Mouse (Mus musculus) intestine, embryonic 14.5 days (tissue): ENCODE measurements around the gene Sdr39u1. TPM values are rescaled to one million over a fixed set of nuclear protein-coding genes. Genes with fewer than 3 reads are reported as not detected.
A peak's percentile ranks its signal among the peaks of the same experiment; 100 is the strongest.

Experiments
- ATAC-seq: fragments of 200-750 bp; cut with Nextera tagmentation; replicated peaks from 2 replicates; pipeline ENCODE4 v1.8.0; 2017; ENCODE audit warnings: low read depth, moderate number of reproducible peaks, moderate TSS enrichment, moderate library complexity; ENCODE audit not compliant: low FRiP score, low TSS enrichment
- DNase-seq: peaks from one replicate; pipeline ENCODE4 v3.0.0-alpha.2; 2018; ENCODE audit warnings: low spot score
- H3K27ac ChIP-seq: fragments of 300-500 bp; sonication (generic); 2 replicates; pipeline ENCODE4 v1.5.1; 2014; ENCODE audit warnings: low read depth, mild to moderate bottlenecking, control low read depth
- H3K27me3 ChIP-seq: fragments of 300-500 bp; sonication (generic); replicated peaks from 2 replicates; pipeline ENCODE4 v1.6.1; 2014; ENCODE audit warnings: low read length, control low read depth; ENCODE audit not compliant: control insufficient read depth, insufficient read depth
- H3K36me3 ChIP-seq: fragments of 300-500 bp; sonication (generic); 2 replicates; pipeline ENCODE4 v1.6.1; 2014; ENCODE audit warnings: low read length, control low read depth; ENCODE audit not compliant: control insufficient read depth, insufficient read depth
- H3K4me1 ChIP-seq: fragments of 300-500 bp; sonication (generic); replicated peaks from 2 replicates; pipeline ENCODE4 v1.6.1; 2014; ENCODE audit warnings: low read length, control low read depth, mixed read lengths; ENCODE audit not compliant: control insufficient read depth, insufficient read depth
- H3K4me2 ChIP-seq: fragments of 300-500 bp; sonication (generic); 2 replicates; pipeline ENCODE4 v1.6.1; 2014; ENCODE audit warnings: low read length
- H3K4me3 ChIP-seq: fragments of 300-500 bp; sonication (generic); 2 replicates; pipeline ENCODE4 v1.5.1; 2014; ENCODE audit warnings: low read depth, low read length, control low read depth, mixed read lengths
- H3K9ac ChIP-seq: fragments of 300-500 bp; sonication (generic); 2 replicates; pipeline ENCODE4 v1.6.1; 2014; ENCODE audit warnings: mild to moderate bottlenecking, low read length
- H3K9me3 ChIP-seq: fragments of 300-500 bp; sonication (generic); 2 replicates; pipeline ENCODE4 v1.6.1; 2016; ENCODE audit warnings: low read length, control low read depth; ENCODE audit not compliant: control insufficient read depth
- WGBS: fragments of 180-500 bp; shearing (Covaris S2); extraction: QIAGEN DNeasy Blood & Tissue Kit; methylation state at CpG from one replicate; pipeline ENCODE4 v1.1.7; 2014; 5-methylcytosine and 5-hydroxymethylcytosine counted together
- polyA plus RNA-seq: library from polyadenylated mRNA; unstranded; fragments of >200 nt; fragmentation: Nextera tagmentation; extraction: Ambion mirVana; gene quantifications from 2 replicates; pipeline ENCODE4 v1.2.1, GENCODE M21; 2014

The Sdr39u1 gene
- polyA plus RNA-seq: 66.2 and 70.4 TPM in 2 replicates

DNA sequence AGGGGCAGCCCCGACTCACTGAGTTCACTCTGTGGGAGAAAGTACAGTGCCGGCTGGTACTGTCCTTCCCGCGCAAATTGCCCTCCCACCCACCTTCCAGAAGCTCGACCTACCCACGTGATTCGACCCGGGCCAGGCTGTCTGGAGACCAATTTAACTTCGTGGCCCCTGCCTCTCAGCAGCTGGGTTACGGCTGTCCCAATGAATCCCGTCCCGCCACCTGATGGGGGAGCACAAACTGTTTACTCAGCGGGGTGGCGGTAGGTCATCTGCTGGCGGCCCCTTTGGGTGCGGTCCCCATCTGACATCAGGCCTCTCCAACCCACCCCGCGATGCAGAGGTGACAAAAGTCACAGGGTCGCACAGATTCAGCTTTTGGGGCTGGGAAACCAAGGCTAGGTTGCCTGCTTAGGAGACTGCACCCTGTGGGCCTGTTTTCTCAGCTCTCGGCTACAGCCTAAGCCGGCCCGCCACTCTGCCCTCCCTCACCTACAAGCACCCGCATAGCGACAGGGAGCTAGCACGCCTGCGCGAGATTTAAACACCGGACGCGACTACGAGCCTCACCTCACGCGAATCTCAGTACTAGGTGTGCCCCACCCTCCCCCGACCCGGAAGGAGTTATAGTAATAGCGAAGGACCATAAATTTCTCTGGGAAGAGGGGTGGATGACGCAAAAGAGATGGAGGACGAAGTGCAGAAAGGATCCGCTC, at the start of gene Sdr39u1:
Gene Sdr39u1, minus strand, starts transcription at position 593 of the 713 bp plus-strand sequence.
- H3K27ac ChIP-seq: peak within 1 kb of the TSS; percentile 79
- H3K27me3 ChIP-seq: no peaks in the 10 kb centered on the region
- peak within 1 kb of the TSS; percentile 61 for H3K9ac ChIP-seq
- DNase-seq (no peak), ATAC-seq (peak; percentile 91)
- under 1% methylated on average over 39 of the region's 39 CpGs for WGBS
- peaks cover 40% of the 10 kb centered on the region for H3K36me3 ChIP-seq
- peak within 1 kb of the TSS; percentile 47 for H3K4me3 ChIP-seq
- H3K4me2 ChIP-seq: peak within 1 kb of the TSS; percentile 95
- H3K9me3 ChIP-seq: no peaks in the 10 kb centered on the region
- H3K4me1 ChIP-seq: peaks cover 9% of the 10 kb centered on the region

DNA sequence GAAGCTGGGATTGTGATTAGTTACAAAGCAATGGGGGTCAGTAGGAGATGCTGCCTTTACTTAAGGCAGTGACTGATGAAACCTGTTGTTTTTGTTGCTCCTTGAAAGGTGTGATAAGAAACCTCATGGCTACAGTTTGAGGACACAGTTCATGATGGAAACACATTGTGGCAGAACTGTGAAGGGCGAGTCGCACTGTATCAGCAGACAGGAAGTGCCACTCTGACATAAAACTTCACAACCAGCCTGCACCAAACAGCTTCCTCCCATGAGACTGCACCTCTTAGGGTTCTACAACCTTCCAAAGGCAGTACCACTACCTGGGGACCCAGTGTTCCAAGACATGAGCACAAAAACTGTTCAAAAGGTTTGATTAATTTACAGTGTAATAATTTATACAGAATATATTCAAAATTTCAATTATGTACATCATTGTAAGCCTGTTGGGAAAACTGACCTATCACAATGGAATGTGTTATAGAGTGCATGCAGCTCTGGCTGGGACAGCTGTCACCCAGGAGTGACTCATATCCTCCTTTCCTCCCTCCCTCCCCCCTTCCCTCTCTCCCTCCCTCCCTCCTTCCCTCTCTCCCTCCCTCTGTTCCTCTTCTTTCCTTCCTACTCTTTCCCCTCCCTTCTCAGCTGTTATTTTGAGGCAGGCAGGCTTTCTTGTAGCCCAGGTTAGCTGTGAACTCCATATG, 46.3 kb upstream of the Sdr39u1 start:
- DNase-seq: no peak
- no peak for ATAC-seq
- Histone ChIP-seq H3K27ac (no peak overlapping the region), H3K4me2 (no peak overlapping the region), H3K27me3 (no peaks in the 10 kb centered on the region), H3K9ac (no peak overlapping the region), H3K4me1 (0 out of 2 replicates have a peak, but pooled peaks cover 3% of the 10 kb centered on the region), H3K4me3 (no peak overlapping the region), H3K36me3 (no peaks in the 10 kb centered on the region), H3K9me3 (no peaks in the 10 kb centered on the region)
- WGBS: 68% methylated on average over 2 of the region's 2 CpGs

DNA sequence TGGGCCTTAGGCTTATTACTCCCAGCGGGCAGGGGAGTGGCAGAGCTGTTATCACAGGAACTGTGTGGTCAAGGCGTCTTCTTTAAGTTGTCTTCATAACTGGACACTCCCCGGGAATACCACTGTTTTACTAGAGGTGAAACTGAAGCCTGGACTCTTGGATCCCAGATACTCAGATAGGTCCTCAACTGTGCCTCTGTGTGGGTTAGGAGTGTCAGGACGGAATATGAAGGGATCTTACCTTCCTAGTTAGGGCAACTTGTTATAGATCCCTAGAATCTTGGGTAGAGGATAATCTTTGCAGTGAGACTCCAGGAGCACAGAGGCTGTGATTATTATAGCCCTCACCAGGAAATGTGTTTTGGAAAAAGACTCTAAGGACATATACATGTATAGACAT, 44.5 kb upstream of the Sdr39u1 start, which contains the start of gene Cma1:
Gene Cma1, minus strand, starts transcription at position 101 of the 400 bp plus-strand sequence.
- Histone ChIP-seq H3K9me3 (no peaks in the 10 kb centered on the region), H3K4me1 (0 out of 2 replicates have a peak, but pooled peaks cover 3% of the 10 kb centered on the region), H3K27me3 (no peaks in the 10 kb centered on the region), H3K27ac (no peak within 1 kb of the TSS), H3K36me3 (no peaks in the 10 kb centered on the region), H3K4me3 (no peak within 1 kb of the TSS), H3K4me2 (no peak within 1 kb of the TSS), H3K9ac (no peak within 1 kb of the TSS)
- 80% methylated on average over 4 of the region's 4 CpGs for WGBS
- no peak for DNase-seq
- no peak for ATAC-seq

DNA sequence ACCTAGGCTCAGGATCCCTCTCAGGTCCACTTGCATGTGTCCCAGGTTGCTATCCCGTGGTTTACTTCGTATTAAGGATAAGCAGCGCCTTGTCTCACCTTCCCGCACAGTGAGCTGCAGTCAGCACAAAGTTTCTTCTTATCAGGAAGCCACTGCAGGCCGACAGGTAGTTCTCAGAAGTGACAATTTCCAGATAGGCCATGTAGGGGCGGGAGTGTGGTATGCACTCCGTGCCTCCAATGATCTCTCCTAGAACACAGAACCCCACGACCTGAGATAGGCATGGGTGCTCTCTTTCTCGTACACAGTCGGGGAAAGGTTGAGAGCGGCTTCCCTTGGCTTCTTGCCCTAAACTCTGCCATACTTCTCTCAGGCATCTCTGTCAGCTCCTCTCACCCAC, 43.5 kb upstream of the Sdr39u1 start:
- WGBS: 67% methylated on average over 11 of the region's 11 CpGs
- H3K9me3 ChIP-seq: no peaks in the 10 kb centered on the region

GRCm38 (mm10) chr14:55940070-55940800, 40.1 kb upstream of the Sdr39u1 start:
- no peaks in the 10 kb centered on the region for H3K9me3 ChIP-seq
- no peak for DNase-seq
- ATAC-seq: no peak
- no peak overlapping the region for H3K4me2 ChIP-seq
- WGBS: 26% methylated on average over 7 of the region's 7 CpGs
- no peak overlapping the region for H3K4me3 ChIP-seq
- no peaks in the 10 kb centered on the region for H3K4me1 ChIP-seq
- H3K9ac ChIP-seq: no peak overlapping the region
- H3K27ac ChIP-seq: no peak overlapping the region
- H3K36me3 ChIP-seq: no peaks in the 10 kb centered on the region
- H3K27me3 ChIP-seq: no peaks in the 10 kb centered on the region

More for the DNA sequence above, 43.5 kb upstream of the Sdr39u1 start:
- no peak for ATAC-seq
- Histone ChIP-seq H3K4me2 (no peak overlapping the region), H3K36me3 (no peaks in the 10 kb centered on the region), H3K27me3 (no peaks in the 10 kb centered on the region), H3K9ac (no peak overlapping the region), H3K27ac (no peak overlapping the region), H3K4me1 (0 out of 2 replicates have a peak, but pooled peaks cover 3% of the 10 kb centered on the region), H3K4me3 (no peak overlapping the region)
- DNase-seq: no peak

DNA sequence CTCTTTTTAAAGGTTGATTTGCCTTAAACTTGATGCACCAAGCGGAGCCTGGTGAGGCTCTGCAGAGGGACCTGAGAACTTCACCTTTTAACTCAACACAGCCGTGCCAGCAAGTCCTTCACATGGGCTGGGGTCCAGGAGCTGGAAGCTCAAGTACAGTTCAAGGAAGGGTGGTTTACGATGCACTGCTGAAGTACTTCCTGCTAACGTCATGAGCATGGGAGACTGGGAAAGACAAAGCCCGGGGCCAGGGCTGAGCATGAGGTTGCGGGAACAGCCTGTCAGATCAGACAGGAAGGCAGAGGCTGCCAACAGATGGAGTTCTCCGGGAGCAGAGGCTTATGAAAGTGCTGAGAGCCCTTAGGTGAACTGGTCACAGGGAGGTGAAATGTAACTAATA, 33.5 kb upstream of the Sdr39u1 start:
- ATAC-seq: 0 out of 2 replicates have a peak, but pooled peaks have one; percentile 58
- Histone ChIP-seq H3K9ac (peak overlapping the region; percentile 13; the same call in 1 of the 2 replicates), H3K9me3 (no peaks in the 10 kb centered on the region), H3K36me3 (no peaks in the 10 kb centered on the region), H3K4me1 (peaks cover 6% of the 10 kb centered on the region; the same call in 1 of the 2 replicates), H3K27ac (peak overlapping the region; percentile 43; the same call in 1 of the 2 replicates), H3K27me3 (no peaks in the 10 kb centered on the region), H3K4me2 (0 out of 2 replicates have a peak overlapping the region, but pooled peaks have one; percentile 13), H3K4me3 (no peak overlapping the region)
- DNase-seq: no peak
- 32% methylated on average over 7 of the region's 7 CpGs for WGBS

GRCm38 (mm10) chr14:55929263-55929997, 29.3 kb upstream of the Sdr39u1 start:
- WGBS: 65% methylated on average over 12 of the region's 12 CpGs
- DNase-seq (no peak), ATAC-seq (no peak)
- Histone ChIP-seq H3K4me3 (no peak overlapping the region), H3K27me3 (no peaks in the 10 kb centered on the region), H3K4me2 (no peak overlapping the region), H3K9ac (no peak overlapping the region), H3K9me3 (no peaks in the 10 kb centered on the region), H3K27ac (no peak overlapping the region), H3K36me3 (no peaks in the 10 kb centered on the region), H3K4me1 (peaks cover 6% of the 10 kb centered on the region; the same call in 1 of the 2 replicates)

- WGBS: 86% methylated on average over 4 of the region's 4 CpGs
- Histone ChIP-seq H3K27ac (no peak overlapping the region), H3K36me3 (no peaks in the 10 kb centered on the region), H3K4me3 (no peak overlapping the region), H3K4me2 (no peak overlapping the region), H3K4me1 (no peaks in the 10 kb centered on the region), H3K9ac (no peak overlapping the region), H3K27me3 (no peaks in the 10 kb centered on the region), H3K9me3 (no peaks in the 10 kb centered on the region)
- DNase-seq: no peak
- ATAC-seq: no peak
These were observed 26.8 kb upstream of the Sdr39u1 start for GRCm38 (mm10) chr14:55926847-55927246.
